Mouse (Mus musculus): Measurements from ENCODE around the gene Il16. TPM values are rescaled to one million over a fixed set of nuclear protein-coding genes. Genes with fewer than 3 reads are reported as not detected.

Il16 gene
- polyA plus RNA-seq, 2 experiments from 2014 or later = 307 to 504 TPM

GRCm38 (mm10) chr7:83643581-83643980, 101.9 kb downstream of the Il16 start:
- ATAC-seq = no peak

GRCm38 (mm10) chr7:83641163-83641562, 104.4 kb downstream of the Il16 start:
- ATAC-seq = no peak

DNA sequence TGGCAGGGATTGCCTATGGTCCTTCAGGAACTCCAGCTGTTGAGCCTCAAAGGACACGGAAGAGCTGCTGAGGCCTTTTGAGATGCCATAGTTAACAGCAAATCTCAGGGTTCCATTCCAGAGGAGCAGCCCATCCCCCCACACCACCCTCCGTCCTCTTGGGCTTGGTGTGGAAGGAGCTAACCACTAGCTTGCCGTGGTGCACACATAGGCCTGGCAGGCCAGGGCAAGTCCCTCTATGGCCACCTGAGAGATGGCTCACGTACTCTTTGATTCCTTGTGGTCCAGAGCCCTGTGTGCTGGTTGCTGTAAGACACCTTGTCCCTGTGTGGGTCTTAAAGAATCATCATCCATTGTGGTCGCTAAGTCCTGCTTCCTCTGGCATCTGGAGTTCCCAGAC, 104.9 kb downstream of the Il16 start:
- ATAC-seq = peak; percentile 1

DNA sequence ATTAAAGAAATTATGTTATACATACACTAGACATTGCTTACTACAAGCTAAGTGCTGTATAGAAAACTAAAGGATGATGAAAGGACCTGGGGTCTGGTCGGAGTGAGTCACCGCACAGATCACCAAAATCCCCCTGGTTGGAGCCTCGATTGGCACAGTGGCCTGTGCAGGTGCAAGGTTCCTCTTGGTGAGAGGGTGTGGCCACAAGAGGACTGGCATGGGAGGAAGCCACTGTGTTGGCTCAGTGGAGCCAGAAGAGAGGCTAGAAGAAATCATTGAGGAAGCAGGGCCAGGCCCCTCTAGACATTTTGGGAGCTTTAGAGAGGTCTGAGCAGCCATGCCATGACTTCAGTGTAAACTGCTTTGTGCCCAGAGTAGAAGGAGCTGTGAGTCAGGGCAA, 106.4 kb downstream of the Il16 start:
- ATAC-seq = peak; percentile 18

- no peak for ATAC-seq
Measured at GRCm38 (mm10) chr7:83637781-83638583, 107.5 kb downstream of the Il16 start.

- ATAC-seq = no peak
Measured at GRCm38 (mm10) chr7:83636425-83636824, 109.1 kb downstream of the Il16 start.

DNA sequence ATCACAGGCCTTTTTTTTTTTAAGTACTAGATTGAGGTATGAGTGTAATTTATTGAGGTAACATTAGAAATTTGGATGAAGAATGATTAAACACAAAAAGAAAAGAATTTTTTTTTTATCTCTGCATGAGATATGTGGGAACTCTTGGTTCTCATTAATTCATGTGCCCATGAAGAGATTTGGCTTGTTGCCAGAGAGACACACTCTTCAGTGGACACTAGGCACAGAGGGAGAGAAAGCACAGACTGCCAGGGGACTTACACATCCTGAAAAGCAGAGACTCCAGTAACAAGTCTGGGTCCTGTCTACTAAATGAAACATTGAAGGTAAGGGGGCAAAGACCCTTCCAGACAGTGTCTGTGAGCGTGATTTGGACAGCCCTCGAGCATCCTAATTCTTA, 109.8 kb downstream of the Il16 start:
- ATAC-seq = no peak

DNA sequence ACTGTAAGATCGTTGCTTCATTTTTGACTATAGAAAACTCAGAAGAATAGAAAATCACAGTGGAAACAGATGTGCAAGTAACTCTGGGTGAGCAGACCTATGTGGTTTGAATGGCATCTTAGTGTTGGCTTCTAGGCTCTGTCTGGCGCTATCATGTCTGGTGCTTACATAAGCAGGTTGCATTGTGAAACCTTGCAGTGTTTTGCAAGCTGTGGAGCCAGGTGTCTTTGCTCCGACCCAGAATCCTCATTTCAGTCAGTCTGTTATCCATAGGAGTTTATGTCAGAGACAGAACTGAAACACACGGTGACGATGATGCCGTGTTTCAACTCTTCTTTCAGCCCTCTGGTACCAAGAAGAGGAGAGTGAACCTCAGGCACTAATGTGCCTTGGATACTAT, 111.7 kb downstream of the Il16 start:
- ATAC-seq = no peak

DNA sequence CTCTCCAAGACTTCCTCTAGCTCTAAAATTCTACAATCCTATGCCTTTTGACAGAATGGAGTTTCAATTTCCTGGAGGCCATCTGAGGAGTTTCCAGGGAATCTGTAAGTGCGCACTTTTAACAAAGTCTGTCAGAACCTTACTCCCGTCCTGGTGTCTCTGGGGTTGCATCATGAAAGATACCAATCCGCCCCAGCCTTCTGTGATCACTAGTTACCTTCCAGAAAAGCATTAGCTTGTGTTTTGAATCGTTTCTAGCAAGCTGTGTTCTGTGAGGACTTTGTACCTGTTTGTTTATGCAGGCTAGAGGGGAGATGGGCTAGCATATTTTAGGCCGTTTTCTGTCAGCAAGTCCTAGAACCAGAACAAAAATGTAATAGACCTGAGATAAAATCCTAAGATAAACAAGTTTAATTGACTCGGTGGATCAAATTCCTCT, 112.8 kb downstream of the Il16 start:
- ATAC-seq = no peak

DNA sequence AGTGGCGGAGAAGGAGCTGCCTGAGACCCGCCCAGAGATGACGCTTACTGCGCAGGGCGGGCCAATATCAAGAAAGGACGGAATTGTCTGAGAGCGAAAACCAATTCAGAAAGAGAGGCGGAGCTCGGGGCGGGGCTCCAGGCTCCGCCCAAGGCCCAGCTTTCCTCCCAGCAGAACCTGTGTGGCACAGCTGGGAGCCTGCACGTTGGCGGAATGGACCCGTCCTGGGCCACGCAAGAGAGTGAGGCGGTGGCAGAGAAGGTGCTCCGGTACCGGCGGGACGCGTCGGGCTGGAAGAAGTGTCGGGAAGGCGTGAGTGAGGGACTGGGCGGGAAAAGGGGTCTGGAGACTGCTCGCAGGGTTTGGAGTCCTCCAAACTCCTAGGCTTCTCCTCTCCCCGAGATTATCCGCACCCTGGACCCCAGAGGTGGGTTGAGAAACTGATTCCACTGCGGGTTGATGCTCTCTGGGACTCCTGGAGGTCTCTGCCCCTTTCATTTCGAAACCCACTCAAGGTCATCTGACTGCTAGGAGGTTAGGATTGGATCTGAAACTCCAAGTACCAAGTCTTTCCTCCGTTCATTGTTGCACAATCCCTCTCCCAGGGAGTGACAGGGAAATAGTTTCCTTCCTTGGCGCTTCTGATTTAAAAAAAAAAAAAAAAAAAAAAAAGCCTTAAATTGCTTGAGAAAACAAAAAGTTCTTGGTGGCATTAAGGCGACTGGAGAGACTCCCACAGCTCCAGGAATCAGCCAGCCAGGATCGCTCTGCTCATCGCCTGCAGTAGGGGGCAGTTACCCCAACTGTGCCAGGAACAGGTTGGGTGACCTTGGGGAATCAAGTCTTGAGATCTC, 113.5 kb downstream of the Il16 start, which contains the start of gene Stard5:
Stard5 (plus strand) TSS at position 132 of the 854 bp plus-strand sequence.
- ATAC-seq = peak; percentile 98

- no peak for ATAC-seq
Measured at GRCm38 (mm10) chr7:83631073-83631827, 114.3 kb downstream of the Il16 start.

DNA sequence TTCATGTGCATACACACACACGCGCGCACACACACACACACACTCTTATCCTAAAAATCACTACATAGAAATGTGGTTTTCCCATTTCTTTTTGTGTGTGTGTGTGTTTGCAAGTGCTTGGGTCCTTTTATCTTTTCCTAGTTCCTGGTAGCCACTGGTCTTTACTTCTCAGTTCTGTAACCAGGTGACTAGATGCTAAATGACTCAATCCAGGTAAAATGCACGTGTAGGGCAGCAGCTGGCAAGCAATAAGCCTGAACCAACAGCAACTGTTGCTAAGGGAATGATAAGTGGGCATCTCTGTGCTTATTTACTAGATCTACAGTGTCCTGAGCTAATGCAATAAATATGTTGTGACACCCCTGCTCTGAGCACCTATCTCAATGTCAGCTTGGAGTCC, 118.2 kb downstream of the Il16 start:
- no peak for ATAC-seq

DNA sequence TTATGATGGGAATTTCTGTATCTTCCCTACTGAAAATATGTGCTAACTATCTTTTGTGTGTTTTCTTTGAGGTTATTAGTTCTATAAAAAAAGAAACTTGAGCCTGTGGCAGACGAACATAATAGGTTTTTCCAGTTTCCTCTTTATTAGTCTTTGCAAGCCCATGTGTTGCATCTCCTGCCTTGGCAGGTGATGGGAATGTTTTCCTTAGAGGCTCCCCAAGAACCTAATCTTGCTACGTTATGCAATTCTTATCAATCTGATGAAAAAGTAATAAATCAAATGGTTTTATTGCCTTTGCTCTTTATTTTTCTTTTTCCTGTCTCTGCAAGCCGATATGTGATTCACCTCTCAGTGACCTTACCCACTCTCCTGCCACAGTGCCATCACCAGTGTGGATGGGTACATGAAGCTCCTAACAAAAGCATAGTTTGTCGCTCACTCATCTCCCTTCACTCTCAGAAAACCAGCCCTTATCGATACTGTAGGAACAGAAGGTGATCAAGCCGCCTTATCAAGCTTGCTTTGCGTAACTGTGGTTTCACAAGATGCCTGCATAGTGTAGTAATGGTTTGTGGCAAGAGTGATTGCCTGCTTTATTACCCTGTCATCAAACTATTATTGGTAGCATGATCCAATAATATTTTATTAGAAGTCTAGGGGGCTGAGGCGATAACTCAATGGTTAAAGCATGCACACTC, 118.8 kb downstream of the Il16 start:
- ATAC-seq = no peak

DNA sequence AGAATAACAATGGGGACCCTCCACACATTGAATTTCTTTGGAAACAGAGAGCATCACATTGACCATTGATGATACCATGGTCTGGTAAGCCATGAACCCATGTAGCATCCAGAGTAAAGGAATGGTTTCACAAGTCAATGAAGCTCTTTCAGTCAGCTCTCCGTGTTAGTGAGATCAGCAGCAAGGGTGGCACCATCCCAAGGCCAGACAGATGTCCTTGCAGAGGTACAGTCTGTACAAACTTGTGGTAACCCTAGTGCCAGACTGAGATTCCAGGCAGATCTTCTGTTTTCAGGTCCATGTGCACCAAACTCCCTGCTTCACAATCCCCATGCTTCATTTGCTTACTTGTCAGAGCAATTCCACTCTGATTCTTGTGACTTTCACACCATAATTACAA, 121.5 kb downstream of the Il16 start:
- no peak for ATAC-seq

DNA sequence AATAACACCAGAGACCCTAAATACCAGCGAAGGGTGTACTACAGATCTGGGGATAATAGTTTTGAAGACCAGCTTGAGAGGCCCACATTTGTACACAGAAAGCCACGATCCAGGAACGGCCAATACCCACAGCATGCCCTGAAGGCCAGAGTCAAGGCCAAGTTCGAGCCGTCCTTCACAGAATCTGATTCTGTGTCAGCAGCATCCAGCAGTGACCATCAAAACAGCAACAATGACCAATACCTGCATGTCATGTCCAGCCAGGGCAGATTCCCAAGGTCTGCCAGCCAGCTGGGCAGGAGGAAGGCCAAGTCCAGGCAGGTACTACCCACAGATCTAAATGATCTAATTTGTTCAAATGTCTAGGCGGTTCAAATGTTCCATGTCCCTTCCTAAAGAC, 122.9 kb downstream of the Il16 start:
- no peak for ATAC-seq

DNA sequence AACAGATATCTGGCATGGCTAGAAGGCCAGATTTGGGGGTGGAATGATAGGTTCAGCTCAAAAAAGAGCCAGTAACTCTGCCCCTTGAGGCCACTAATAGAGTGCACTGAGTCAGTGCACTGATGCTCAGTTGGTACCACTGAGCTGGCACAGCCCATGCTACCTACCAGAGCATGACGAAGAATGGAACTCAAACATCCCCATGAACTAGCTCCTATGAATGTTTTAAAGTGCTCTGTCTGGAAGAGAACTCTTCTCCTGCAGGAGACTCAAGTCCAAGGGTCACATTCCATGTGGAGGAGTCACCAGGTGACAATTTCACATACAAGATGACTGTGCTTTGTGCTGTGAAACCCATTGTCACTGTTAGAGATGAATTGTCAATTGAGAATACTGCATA, 126.8 kb downstream of the Il16 start:
- no peak for ATAC-seq

DNA sequence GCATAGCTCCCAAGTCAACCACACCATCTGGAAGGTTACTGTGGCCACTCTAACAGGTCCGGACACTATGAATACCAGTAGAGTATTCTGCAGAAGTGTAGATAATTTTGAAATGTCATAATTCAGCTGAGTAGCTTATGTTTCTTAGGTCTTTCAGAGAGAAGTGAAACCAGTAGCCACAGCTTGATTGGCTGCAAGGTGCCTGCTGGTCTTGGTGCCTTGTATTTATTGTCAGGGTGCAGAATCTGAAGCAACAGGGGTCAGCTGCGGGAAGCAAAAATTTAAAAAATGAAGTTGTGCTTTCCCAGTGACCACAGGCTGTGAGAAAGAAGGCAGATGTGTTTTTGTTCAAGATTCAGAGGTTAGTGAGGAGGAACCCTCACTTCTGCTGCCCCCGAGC, 129.3 kb downstream of the Il16 start:
- no peak for ATAC-seq

DNA sequence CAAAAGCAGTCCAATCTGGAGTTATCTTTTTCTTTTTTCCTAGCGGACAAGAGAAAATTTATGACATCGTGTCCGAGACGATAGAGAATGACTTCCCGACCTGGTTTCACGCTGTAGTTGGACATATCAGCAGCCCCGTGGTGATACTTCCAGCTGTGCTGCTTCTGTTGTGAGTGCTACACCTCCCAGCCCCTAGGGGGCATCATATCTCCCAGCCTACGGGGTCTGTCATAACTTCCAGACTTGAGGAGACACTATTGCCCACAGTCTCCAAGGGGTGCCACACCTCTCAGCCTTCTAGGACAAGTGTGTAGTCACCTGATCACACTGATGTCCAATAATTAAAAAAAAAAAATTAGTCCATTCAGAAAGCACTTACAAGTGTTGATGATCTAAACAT, 129.7 kb downstream of the Il16 start:
- no peak for ATAC-seq

DNA sequence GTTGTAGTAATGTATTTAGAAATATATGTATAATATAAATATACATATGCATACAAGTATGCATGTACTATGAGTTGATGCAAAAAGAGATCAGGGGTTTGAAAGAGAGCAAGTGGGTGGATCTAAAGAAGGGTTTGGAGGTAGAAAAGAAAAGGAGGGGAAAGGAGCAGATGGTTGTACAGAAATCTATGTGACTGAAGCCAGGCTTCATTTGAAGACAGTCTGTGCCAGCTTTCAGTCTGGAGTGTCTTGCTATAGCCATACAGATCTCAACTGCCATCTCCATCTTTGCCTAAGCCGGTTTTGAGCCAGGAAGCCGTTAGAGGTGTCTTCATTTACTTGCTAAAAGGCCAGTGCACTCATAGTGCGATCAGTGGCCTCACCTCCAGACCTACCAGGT, 130.3 kb downstream of the Il16 start:
- ATAC-seq = no peak

GRCm38 (mm10) chr7:83611886-83612285, 133.6 kb downstream of the Il16 start:
- ATAC-seq = no peak

DNA sequence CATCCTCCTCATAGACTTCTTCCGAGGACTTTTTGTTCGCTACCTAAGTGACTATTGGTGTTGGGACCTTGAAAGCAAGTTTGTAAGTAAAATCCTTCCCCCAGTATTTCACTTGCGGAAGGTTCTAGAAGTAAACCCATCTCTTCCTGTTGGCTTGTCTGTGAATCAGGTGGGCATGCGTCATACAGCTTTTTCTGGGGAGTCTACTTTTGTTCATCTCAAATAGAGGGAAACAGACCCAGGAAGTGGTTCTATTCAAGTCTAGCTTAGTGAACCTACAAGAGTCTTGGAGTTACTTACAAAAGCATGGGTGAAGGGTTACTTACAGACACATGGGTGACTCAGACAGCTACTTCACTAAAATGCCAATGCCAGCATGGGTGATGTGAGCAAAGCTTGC, 135.6 kb downstream of the Il16 start:
- peak; percentile 94 for ATAC-seq

- ATAC-seq = no peak
Measured at GRCm38 (mm10) chr7:83606796-83607195, 138.7 kb downstream of the Il16 start.

Data from CD4-positive, CD25-positive, alpha-beta regulatory T cell, adult 4 months (primary cell).